Mouse (Mus musculus) liver, embryonic 11.5 days (tissue): ENCODE measurements around the gene Trp53i11. TPM values are rescaled to one million over a fixed set of nuclear protein-coding genes. Genes with fewer than 3 reads are reported as not detected.

Source experiments
- ATAC-seq: fragments of 200-750 bp; cut with Nextera tagmentation; replicated peaks from 2 replicates; pipeline ENCODE4 v1.8.0; 2017; ENCODE audit warnings: moderate number of reproducible peaks, mild to moderate bottlenecking, moderate TSS enrichment, moderate library complexity; ENCODE audit not compliant: low FRiP score
- DNase-seq: peaks from one replicate; pipeline ENCODE4 v3.0.0-alpha.2; 2017; ENCODE audit warnings: low spot score
- H3K27ac ChIP-seq: fragments of 300-500 bp; sonication (generic); 2 replicates; pipeline ENCODE4 v1.5.1; 2014; ENCODE audit warnings: mild to moderate bottlenecking, low read depth, low read length, control low read depth
- H3K27me3 ChIP-seq: fragments of 300-500 bp; sonication (generic); replicated peaks from 2 replicates; pipeline ENCODE4 v1.6.1; 2014; ENCODE audit warnings: low read length, mixed read lengths; ENCODE audit not compliant: control insufficient read depth, insufficient read depth
- H3K36me3 ChIP-seq: fragments of 300-500 bp; sonication (generic); 2 replicates; pipeline ENCODE4 v1.6.1; 2014; ENCODE audit warnings: mild to moderate bottlenecking, low read length, moderate library complexity, mixed read lengths; ENCODE audit not compliant: control insufficient read depth, insufficient read depth
- H3K4me1 ChIP-seq: fragments of 300-500 bp; sonication (generic); replicated peaks from 2 replicates; pipeline ENCODE4 v1.6.1; 2014; ENCODE audit warnings: low read length, mixed read lengths; ENCODE audit not compliant: control insufficient read depth, insufficient read depth
- H3K4me2 ChIP-seq: fragments of 300-500 bp; sonication (generic); 2 replicates; pipeline ENCODE4 v1.6.1; 2014; ENCODE audit warnings: mild to moderate bottlenecking, control low read depth, moderate library complexity
- H3K4me3 ChIP-seq: fragments of 300-500 bp; sonication (generic); 2 replicates; pipeline ENCODE4 v1.5.1; 2014; ENCODE audit warnings: low read depth, low read length, control low read depth
- H3K9ac ChIP-seq: fragments of 300-500 bp; sonication (generic); 2 replicates; pipeline ENCODE4 v1.6.1; 2014; ENCODE audit warnings: low read depth, low read length, control low read depth
- H3K9me3 ChIP-seq: fragments of 300-500 bp; sonication (generic); 2 replicates; pipeline ENCODE4 v1.6.1; 2016; ENCODE audit warnings: low read length, inconsistent platforms, mixed read lengths; ENCODE audit not compliant: control insufficient read depth
- WGBS: fragments of 180-500 bp; shearing (Covaris S2); extraction: QIAGEN DNeasy Blood & Tissue Kit; methylation state at CpG from one replicate; pipeline ENCODE4 v1.1.7; 2014; 5-methylcytosine and 5-hydroxymethylcytosine counted together
- polyA plus RNA-seq: library from polyadenylated mRNA; unstranded; fragments of >200 nt; fragmentation: Nextera tagmentation; extraction: Ambion mirVana; gene quantifications from 2 replicates; pipeline ENCODE4 v1.2.1, GENCODE M21; 2014

Trp53i11 gene
- polyA plus RNA-seq, 1 experiment from 2014 or later = 14.0 TPM

DNA sequence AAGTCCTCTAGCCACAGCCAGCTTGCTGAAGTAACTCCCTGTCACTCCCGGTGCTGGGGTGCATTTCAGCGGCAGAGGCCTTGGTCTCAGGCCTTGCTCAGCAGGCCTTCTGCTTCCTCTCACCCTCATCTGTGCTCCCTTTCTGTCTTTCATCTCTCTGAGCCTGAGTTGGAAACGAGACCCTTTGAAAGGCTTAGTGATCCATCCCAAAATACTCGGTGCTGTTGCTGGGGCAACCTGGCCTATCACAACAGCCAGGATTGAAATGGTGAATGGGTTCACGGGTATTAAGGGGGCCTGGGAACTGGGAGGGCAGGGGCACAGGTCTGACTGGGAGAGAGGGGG, 41.1 kb downstream of the Trp53i11 start:
- Histone ChIP-seq H3K4me2 (no peak overlapping the region), H3K9ac (no peak overlapping the region), H3K4me3 (no peak overlapping the region), H3K9me3 (no peaks in the 10 kb centered on the region), H3K4me1 (no peaks in the 10 kb centered on the region), H3K36me3 (no peaks in the 10 kb centered on the region), H3K27ac (no peak overlapping the region), H3K27me3 (no peaks in the 10 kb centered on the region)
- ATAC-seq (no peak), DNase-seq (no peak)
- WGBS = 43% methylated on average over 5 of the region's 5 CpGs

GRCm38 (mm10) chr2:93232141-93232540, 44.8 kb downstream of the Trp53i11 start:
- no peak for DNase-seq
- no peak overlapping the region for H3K27ac ChIP-seq
- no peaks in the 10 kb centered on the region for H3K36me3 ChIP-seq
- no peak overlapping the region for H3K4me3 ChIP-seq
- H3K27me3 ChIP-seq = no peaks in the 10 kb centered on the region
- 30% methylated on average over 1 of the region's 1 CpGs for WGBS
- no peaks in the 10 kb centered on the region for H3K9me3 ChIP-seq
- no peak overlapping the region for H3K9ac ChIP-seq
- H3K4me2 ChIP-seq = no peak overlapping the region
- H3K4me1 ChIP-seq = no peaks in the 10 kb centered on the region
- no peak for ATAC-seq

GRCm38 (mm10) chr2:93237055-93237454, 49.7 kb downstream of the Trp53i11 start:
- H3K9ac ChIP-seq = no peak overlapping the region
- H3K9me3 ChIP-seq = no peaks in the 10 kb centered on the region
- no peak overlapping the region for H3K27ac ChIP-seq
- ATAC-seq (no peak), DNase-seq (no peak)
- no peaks in the 10 kb centered on the region for H3K4me1 ChIP-seq
- no peaks in the 10 kb centered on the region for H3K27me3 ChIP-seq
- no peak overlapping the region for H3K4me3 ChIP-seq
- H3K4me2 ChIP-seq = no peak overlapping the region
- 67% methylated on average over 1 of the region's 1 CpGs for WGBS
- H3K36me3 ChIP-seq = no peaks in the 10 kb centered on the region

DNA sequence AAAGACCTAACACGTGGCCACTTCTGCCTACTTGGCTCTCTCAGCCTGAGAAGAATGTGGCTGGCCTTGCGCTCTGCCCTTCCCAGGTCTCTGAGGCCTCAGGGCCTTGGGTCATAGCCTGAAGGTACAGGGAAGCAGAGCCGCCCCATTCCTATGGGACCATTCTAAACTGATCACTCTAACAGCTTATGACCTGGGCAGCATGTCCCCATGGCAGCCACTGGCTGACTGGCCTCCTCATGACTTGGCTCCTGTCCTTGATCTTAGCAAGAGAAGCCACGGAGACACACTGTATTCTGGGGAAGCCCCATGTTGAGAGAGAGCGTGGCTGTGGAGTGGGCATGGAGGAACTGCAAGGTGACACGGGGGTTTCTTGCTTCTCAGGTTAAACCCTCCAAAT, 51.5 kb downstream of the Trp53i11 start:
- no peaks in the 10 kb centered on the region for H3K4me1 ChIP-seq
- 82% methylated on average over 6 of the region's 6 CpGs for WGBS
- no peaks in the 10 kb centered on the region for H3K36me3 ChIP-seq
- H3K9me3 ChIP-seq = no peaks in the 10 kb centered on the region
- ATAC-seq (no peak), DNase-seq (no peak)
- H3K4me2 ChIP-seq = no peak overlapping the region
- no peak overlapping the region for H3K9ac ChIP-seq
- no peak overlapping the region for H3K27ac ChIP-seq
- no peak overlapping the region for H3K4me3 ChIP-seq
- H3K27me3 ChIP-seq = no peaks in the 10 kb centered on the region

DNA sequence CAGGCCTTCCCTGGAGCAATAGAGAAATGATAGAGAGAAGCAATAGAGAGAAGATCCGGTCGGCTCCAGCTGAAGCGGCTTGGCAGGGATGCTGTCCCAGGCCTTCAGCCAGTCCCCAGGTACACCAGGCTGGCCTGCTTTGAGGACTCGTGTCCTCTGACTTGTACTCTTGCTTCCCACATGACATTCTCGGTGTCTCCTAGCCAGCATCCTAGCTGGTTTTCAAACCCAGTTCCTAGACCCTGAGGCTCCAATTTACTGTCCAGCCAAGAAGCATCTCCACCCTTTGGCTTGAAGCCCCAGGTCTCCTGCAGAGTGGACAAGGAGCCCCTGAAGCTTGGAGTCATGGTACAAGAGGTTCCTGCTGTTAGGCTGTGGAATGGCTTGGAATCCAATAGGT, 54.8 kb downstream of the Trp53i11 start:
- H3K36me3 ChIP-seq = no peaks in the 10 kb centered on the region
- no peaks in the 10 kb centered on the region for H3K9me3 ChIP-seq
- no peak overlapping the region for H3K4me2 ChIP-seq
- WGBS = 92% methylated on average over 5 of the region's 5 CpGs
- no peak overlapping the region for H3K4me3 ChIP-seq
- H3K9ac ChIP-seq = no peak overlapping the region
- no peak for DNase-seq
- H3K27ac ChIP-seq = no peak overlapping the region
- ATAC-seq = no peak
- no peaks in the 10 kb centered on the region for H3K4me1 ChIP-seq
- no peaks in the 10 kb centered on the region for H3K27me3 ChIP-seq

- H3K27me3 ChIP-seq = no peaks in the 10 kb centered on the region
- no peak for ATAC-seq
- H3K4me2 ChIP-seq = no peak overlapping the region
- 82% methylated on average over 11 of the region's 11 CpGs for WGBS
- no peak for DNase-seq
- no peaks in the 10 kb centered on the region for H3K36me3 ChIP-seq
- no peak overlapping the region for H3K4me3 ChIP-seq
- H3K27ac ChIP-seq = no peak overlapping the region
- no peaks in the 10 kb centered on the region for H3K4me1 ChIP-seq
- H3K9ac ChIP-seq = no peak overlapping the region
- no peaks in the 10 kb centered on the region for H3K9me3 ChIP-seq
Observed at GRCm38 (mm10) chr2:93243439-93244089, 56.2 kb downstream of the Trp53i11 start.

DNA sequence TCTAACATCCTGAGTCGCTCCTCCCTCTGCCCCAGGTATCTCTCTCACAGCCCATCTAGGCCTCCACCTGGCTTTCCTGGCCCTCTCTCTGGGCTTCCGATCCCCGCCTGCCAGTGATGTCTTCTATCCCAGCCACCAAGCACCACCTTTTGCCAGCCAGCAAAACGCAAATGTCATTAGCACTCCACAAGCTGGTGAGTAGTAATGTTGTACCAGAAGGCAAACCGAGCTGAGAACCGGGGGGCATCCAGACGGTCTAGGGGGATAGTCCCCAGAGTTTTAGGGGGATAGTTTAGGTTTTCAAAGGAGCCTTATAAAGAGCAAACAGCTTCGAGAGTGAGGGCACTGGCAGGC, 56.7 kb downstream of the Trp53i11 start:
- H3K9me3 ChIP-seq = no peaks in the 10 kb centered on the region
- H3K27me3 ChIP-seq = no peaks in the 10 kb centered on the region
- no peaks in the 10 kb centered on the region for H3K36me3 ChIP-seq
- no peak overlapping the region for H3K4me3 ChIP-seq
- no peak overlapping the region for H3K27ac ChIP-seq
- H3K4me1 ChIP-seq = no peaks in the 10 kb centered on the region
- H3K9ac ChIP-seq = no peak overlapping the region
- 76% methylated on average over 8 of the region's 8 CpGs for WGBS
- ATAC-seq (no peak), DNase-seq (no peak)
- no peak overlapping the region for H3K4me2 ChIP-seq

DNA sequence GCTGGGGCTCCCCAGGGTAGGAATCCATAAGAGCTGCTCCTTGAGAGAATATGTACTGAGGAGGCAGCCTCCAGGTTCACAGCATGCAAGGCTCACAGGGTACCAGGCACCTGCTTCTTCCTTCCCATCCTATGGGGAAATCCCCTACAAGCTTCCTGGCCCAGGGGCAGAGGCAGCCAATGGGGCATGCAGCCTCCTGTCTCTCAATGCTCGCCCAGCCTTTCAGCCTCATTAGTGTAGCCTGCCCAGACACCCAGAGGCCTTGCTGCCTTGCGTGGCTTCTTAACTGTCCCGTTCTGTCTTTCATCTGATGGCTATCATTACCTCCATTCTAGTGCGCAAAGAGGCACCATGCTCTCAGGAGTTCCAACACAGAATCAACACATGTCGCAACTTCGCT, 61.7 kb downstream of the Trp53i11 start:
- no peak for DNase-seq
- H3K9ac ChIP-seq = no peak overlapping the region
- no peak overlapping the region for H3K4me2 ChIP-seq
- no peaks in the 10 kb centered on the region for H3K36me3 ChIP-seq
- no peaks in the 10 kb centered on the region for H3K27me3 ChIP-seq
- H3K4me3 ChIP-seq = no peak overlapping the region
- no peak for ATAC-seq
- no peak overlapping the region for H3K27ac ChIP-seq
- no peaks in the 10 kb centered on the region for H3K9me3 ChIP-seq
- WGBS = 76% methylated on average over 6 of the region's 6 CpGs
- no peaks in the 10 kb centered on the region for H3K4me1 ChIP-seq

DNA sequence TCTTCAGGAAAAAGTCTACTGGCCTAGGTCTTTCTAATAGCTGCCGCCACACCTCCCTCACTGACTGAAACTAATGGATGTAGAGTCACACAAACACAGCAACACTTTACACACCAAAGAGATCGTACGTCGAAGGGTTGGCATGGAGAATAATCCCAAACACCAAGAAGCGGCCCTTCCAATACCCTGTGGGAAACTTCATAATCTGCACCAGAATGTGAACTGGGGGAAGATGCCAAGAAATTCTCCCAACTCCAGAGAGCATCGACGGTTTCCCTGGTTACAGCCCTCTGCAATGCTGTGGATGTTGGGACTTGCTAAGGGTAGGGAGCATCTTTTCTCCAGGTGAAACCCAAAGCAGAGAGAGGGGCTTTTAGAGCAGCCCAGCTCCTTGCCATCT, 63.3 kb downstream of the Trp53i11 start:
- Histone ChIP-seq H3K4me2 (no peak overlapping the region), H3K27ac (no peak overlapping the region), H3K4me1 (no peaks in the 10 kb centered on the region), H3K4me3 (no peak overlapping the region), H3K36me3 (no peaks in the 10 kb centered on the region), H3K9ac (no peak overlapping the region), H3K9me3 (no peaks in the 10 kb centered on the region), H3K27me3 (no peaks in the 10 kb centered on the region)
- no peak for DNase-seq
- 94% methylated on average over 7 of the region's 7 CpGs for WGBS
- no peak for ATAC-seq
